Mouse (Mus musculus): Measurements from ENCODE around the gene Scube2.

The Scube2 gene

GRCm38 (mm10) chr7:109849750-109850434 lies 15.6 kb downstream of the Scube2 start:
- no peak for DNase-seq

GRCm38 (mm10) chr7:109848867-109849733 lies 16.4 kb downstream of the Scube2 start:
- DNase-seq: no peak

GRCm38 (mm10) chr7:109844100-109844499 lies 21.4 kb downstream of the Scube2 start:
- no peak for DNase-seq

DNA sequence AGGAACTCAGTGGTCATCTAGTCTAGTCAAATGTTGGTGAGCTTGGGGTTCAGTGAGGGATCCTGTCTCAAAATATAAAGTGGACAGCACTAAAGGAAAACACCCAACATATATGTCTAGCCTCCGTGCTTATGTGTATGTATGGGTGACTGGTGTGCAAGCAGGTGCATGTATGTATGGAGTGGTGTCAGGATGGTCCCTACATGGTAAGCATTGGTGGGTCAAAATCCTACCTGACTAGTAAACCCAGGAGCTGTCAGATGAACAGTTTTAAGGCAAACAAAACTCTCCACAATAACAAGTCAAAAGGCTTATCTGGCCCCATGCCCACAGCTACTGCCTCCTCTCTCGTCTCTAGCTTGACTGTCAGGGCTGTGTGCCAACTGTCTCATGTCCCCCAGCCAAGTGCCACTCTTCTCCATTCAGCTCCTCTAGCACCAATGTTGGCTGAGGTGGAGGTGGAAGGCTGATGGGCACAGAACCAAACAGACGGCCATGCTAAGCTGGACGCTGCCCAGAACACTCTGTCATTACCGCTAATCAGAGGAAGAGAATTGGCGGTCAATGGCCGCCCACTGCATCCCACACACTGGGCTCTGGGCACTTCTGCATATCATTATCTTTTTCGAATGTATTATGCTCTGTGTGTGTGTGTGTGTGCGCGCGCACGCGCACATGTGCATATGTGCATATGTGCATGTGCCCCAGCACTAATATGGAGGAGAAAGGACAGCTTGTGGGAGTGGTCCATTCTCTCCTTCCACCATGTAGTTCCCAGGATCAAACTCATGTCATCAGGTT lies 23.7 kb downstream of the Scube2 start:
- DNase-seq: no peak

- no peak for DNase-seq
Observed at GRCm38 (mm10) chr7:109841031-109841430, 24.4 kb downstream of the Scube2 start.

- DNase-seq: no peak
Observed at GRCm38 (mm10) chr7:109838613-109839012, 26.9 kb downstream of the Scube2 start.

DNA sequence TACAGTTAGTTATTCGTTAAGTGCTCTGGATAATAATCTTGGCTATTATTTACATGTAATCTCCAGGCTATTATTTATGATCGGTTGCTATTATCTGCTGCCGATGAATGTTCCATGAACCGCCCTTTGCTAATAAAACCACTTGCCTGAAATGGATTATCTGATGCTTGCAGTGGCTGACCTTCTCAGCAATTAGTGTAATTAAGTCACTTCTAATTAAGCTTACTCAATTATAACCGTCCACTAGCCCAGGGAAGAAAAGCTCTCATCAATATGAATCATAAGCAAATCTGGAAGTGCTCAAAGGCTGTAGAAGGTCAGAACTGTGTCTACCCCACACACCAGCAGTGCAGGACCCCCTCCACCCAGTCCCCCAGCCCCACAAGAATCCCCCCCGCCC lies 27.8 kb downstream of the Scube2 start:
- no peak for DNase-seq

DNA sequence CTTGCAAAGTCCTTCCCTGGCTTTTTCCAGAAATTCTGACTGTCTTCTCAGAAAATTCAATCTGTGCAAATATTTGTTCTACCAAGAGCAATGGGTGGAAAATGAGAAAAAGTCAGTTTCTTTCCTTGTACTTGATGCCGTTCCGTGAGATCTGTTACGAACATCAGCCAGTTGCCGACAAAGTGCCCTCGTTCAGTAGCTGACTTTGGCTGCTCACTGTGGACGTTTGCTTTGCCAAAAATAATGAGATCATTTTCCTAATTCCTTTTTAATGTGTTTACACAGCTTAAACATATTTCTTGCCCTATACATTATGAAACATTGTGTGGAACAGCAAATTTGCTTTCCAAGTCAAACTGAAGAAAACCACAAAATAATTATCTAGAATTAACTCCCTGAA lies 30.6 kb downstream of the Scube2 start:
- DNase-seq: no peak

DNA sequence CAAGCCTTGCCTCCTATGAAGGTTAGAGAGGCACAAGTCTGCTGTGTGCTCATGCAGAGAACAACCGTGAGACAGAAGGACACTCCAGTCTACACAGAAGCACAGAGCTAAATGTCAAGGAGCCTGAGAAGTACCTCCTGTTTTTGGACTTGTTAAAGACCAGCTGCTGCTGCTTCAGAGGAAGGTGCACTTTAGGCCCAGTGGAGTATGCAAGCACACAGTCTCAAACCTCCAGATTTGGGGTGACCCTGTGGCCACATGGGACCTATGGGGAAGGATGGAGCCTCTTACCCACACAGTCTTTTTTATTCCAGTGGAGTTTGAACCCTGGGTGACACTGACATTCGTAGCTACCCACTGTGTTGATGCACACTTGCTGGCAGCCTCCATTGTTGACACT lies 34.1 kb downstream of the Scube2 start:
- no peak for DNase-seq

DNA sequence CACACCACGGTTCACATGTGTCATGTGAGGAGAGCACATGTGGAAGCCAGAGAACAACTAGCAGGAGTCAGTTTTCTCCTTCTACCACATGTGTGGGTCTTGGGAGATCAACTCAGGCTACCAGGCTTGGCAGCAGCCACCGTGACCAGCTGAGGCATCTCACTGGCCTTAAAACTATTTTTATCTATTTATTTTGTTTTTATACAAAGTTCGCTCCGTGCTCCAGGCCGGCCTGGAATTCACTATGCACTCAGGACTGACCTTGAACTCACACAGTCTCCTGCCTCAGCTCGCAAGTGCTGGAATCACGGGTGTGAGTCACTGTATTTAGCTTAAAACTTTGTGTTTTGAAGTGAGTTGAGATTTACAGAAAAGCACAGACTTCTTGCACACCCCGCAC lies 38.6 kb downstream of the Scube2 start:
- peak; percentile 8 for DNase-seq

- DNase-seq: no peak
Observed at GRCm38 (mm10) chr7:109825293-109825692, 40.2 kb downstream of the Scube2 start.

GRCm38 (mm10) chr7:109818600-109818999 lies 46.9 kb downstream of the Scube2 start:
- no peak for DNase-seq

DNA sequence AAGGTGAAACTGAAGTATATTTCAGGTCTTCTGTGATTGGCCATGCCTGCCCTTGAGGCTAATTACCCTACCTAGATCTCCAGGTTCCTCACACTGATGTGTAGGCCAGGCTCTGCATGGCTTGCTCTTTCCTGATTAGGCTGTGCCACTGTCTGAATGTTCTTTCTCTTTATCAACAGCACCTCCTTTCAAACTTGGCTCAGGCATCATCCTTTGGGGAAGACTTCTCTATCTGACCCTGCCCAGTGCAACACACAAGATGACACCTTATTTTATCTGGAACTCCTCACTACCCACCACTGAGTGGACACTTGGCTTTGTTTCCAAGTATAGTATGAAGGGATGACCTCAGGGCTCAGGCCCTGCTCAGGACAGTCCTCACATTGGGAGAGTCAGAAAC lies 47.5 kb downstream of the Scube2 start:
- no peak for DNase-seq

DNA sequence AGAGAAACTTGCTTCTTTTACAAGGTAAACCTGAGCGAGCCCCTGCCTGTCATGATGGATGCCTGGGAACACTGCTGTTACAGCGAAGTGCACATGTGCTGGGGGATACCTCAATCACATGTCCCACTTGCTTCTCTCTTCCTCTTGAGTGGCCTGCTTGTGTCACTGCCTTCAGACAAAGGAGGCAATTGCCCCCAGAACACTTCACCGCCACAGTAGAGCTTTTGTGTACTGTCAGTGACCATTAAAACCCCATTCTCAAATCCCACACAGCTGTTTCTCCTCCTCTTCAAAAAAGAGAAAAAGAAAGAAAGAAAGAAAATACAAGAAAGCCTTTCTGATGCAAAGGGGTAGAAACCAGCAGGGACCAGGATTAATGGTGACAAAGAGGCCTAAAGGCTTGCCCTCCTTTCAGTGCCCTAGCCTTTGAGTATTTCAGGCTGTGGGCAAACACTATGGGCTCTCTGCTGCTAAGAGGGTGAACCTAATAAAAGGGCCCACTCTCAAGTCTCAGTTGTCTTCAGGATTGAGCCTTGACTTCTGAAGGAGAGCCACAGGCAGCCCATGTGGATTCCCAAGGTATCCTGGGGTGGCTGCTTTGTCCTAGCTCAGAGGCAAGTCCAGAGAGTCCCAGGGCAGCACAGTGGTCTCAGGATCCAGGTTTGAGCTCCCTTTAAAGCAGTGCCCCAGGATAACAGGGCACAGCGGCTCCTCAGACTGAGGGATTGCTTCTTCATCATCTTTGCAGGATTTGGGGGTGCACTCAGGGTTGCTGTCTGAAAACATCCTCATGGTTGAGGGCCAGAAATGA lies 51.9 kb downstream of the Scube2 start:
- no peak for DNase-seq

- DNase-seq: no peak
Observed at GRCm38 (mm10) chr7:109807616-109808485, 57.6 kb downstream of the Scube2 start.

DNA sequence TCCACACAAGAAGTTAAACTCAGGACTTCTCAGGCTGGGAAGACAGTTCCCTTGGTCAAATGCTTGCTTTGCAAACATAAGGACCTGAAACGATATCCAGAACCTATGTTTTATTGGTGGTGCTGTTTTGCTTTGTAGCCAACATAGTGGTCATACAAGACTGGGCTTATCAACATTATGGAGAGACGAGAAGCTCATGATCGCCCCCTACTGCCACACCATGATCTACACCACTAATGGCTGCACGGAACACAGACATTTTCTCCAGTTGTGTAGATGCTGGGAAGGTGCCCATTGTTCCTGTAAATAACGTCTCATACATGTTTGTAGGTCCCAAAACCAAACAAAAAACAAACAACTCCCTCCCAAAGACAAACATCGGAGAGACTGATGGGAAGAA lies 60.6 kb downstream of the Scube2 start:
- peak; percentile 36 for DNase-seq

DNA sequence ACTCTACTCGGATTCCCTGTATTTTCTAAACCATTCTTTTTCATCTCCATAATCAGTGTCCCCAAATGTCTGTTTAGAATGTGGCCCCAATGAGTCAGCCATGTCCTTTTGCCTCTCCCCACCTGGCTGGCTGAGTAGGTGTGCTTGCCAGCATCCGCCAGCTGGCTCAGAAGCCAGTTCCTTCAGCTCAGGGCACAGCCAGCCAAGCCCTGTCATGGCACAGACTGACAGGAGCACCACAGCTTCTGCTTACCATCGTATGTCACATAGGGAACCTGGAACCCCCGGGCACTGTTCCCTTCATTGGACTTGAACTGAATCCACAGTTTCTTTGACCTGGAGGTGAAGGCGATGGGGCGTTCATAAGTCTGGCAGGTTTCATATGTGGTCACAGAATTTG lies 61.1 kb downstream of the Scube2 start:
- DNase-seq: no peak

DNA sequence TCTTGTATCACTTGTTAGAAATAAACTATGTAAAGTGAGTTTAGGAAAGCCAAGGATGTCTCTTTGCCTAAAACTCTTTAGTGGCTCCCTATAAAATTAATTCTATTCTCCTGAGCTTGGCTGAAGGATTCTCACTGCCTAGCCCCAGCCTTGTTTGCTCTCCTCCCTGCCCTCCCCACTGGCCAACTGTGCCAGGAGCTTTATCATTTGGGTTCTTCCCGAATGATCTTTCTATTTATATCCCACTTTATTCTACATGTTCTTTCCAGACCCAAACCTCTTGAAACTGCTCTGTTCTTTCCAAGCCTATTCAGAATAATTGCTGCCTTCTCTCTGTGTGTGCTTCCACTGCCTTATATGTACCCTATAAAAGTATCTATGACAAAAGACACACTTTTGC lies 62.0 kb downstream of the Scube2 start:
- no peak for DNase-seq

- no peak for DNase-seq
Observed at GRCm38 (mm10) chr7:109800626-109801025, 64.9 kb downstream of the Scube2 start.

GRCm38 (mm10) chr7:109799168-109799567 lies 66.3 kb downstream of the Scube2 start:
- DNase-seq: peak; percentile 25

DNA sequence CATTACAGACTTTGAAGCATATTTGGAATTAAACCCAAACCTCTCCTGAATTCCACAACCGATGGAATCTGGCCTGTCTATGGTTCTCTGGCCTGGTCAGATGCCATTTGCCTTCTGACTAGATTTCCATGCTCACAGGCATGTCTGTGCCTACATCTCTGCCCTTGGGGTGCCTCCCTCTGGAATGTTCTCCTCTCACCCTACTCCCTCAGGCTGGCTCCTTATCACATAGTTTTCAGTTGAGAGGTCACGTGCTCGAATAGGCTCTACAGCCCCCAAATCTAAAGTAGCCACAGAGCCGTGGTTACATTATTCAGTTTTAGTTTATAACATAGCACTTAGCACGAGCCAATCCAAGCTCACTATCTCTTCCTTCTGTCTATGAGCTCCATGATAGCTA lies 69.9 kb downstream of the Scube2 start:
- no peak for DNase-seq

DNA sequence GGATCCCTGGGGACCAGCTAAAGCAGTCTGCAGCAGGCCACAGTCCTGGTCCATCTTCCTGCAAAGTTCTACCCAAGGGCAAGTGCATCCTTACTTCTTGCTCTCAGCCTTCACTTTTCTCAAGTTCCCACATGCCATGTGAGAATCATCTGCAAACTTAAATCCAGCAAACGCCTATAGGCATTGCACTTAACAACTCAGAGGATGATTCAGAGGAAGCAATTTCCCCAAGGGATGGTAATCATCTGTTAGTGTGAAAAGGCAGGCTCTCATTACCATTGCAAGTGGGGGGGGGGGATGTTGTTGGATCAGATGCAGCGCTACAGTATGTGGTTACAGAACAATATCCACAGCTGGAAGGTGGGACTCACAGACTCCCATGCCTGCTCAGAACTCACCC lies 70.9 kb downstream of the Scube2 start:
- DNase-seq: no peak
